Mouse (Mus musculus): Measurements from ENCODE around the gene Fam178b.

- TF ChIP-seq POLR2A (IDR thresholded peaks at IDR 0.05; ENCODE audit: control insufficient read depth, low read depth, low read length) (no peak), CTCF (IDR thresholded peaks at IDR 0.05; ENCODE audit: control insufficient read depth, insufficient read depth, insufficient replicate concordance, low read depth, low read length) (no peak)
Measured at GRCm38 (mm10) chr1:36568776-36569175, 114.2 kb downstream of the Fam178b start.
